Mouse (Mus musculus) layer of hippocampus, adult 2 months (tissue): ENCODE data around the gene Lenep. TPM values are rescaled to one million over a fixed set of nuclear protein-coding genes. Genes with fewer than 3 reads are reported as not detected.

Experiments
- DNase-seq, 2 experiments: peaks; one replicate each; pipeline ENCODE4 v3.0.0; 2022; ENCODE audit warnings: low spot score in 2 of 2
- H3K27ac ChIP-seq: fragments of 200-600 bp; 2 replicates; pipeline ENCODE4 v1.8.1; 2022
- H3K4me3 ChIP-seq: fragments of 200-600 bp; 2 replicates; pipeline ENCODE4 v1.8.1; 2022; ENCODE audit warnings: mild to moderate bottlenecking
- CTCF ChIP-seq: fragments of 200-600 bp; conservative IDR thresholded peaks from 2 replicates; pipeline ENCODE4 v1.8.1; 2022; ENCODE audit warnings: antibody characterized with exemption, mild to moderate bottlenecking, moderate library complexity
- total RNA-seq, 2 experiments: library from RNA; stranded (reverse); gene quantifications; 2 replicates each; pipeline ENCODE4 v1.2.3; 2021

The Lenep gene
- total RNA-seq, 2 experiments from 2014 or later: 5.8 to 7.1 TPM

- DNase-seq: no peak
- no peak overlapping the region for H3K27ac ChIP-seq
- H3K4me3 ChIP-seq: no peak overlapping the region
- TF ChIP-seq CTCF: no peak
Measured at GRCm38 (mm10) chr3:89373581-89374231, 28.9 kb downstream of the Lenep start.

- no peak overlapping the region for H3K27ac ChIP-seq
Measured at GRCm38 (mm10) chr3:89367338-89367737, 35.3 kb downstream of the Lenep start.

GRCm38 (mm10) chr3:89365486-89366414 lies 36.8 kb downstream of the Lenep start:
- no peak for DNase-seq
- H3K4me3 ChIP-seq: no peak overlapping the region
- H3K27ac ChIP-seq: no peak overlapping the region
- TF ChIP-seq CTCF: no peak

More at GRCm38 (mm10) chr3:89367338-89367737, 35.3 kb downstream of the Lenep start:
- DNase-seq: no peak
- no peak for TF ChIP-seq CTCF
- no peak overlapping the region for H3K4me3 ChIP-seq

DNA sequence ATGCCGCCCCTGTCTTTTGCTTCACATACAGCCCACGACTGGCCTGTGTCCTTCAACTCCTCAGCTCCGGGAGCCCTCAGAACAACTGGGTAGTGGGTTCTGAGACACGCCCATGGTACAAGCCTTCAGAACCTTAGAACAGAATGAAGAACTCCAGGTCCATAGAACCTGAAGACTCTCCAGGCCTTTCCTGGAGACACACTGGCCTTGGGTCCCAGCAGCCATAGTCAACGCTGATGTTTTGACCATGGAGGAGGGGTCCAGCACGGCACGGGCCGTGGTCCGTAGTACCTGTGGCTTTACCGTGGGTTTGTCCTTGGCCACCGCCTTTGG lies 37.5 kb downstream of the Lenep start, which contains the start of gene Dcst1:
Dcst1 (minus strand) TSS at position 101 of the 333 bp plus-strand sequence.
- no peak for DNase-seq
- no peak for TF ChIP-seq CTCF
- Histone ChIP-seq H3K27ac (no peak within 1 kb of the TSS), H3K4me3 (no peak within 1 kb of the TSS)

DNA sequence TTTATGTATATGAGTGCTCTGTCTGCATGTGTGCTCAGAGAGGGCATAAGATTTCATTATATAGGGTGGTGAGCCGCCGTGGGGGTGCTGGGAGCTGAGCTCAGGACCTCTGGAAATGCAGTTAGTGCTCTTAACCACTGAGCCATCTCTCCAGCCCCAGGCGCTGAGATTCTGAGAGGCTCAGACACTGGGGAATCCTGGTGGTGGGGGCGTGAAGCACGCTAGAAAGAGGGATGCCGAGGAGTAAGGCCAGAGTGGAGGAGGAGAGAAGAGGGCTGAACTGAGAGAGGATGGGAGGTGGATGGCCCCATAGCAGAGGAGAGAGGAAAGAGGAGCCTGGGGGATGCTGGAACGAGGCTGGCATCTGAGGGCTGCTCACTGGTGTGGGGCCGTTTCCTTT lies 38.0 kb downstream of the Lenep start:
- DNase-seq: no peak
- TF ChIP-seq CTCF: no peak
- no peak overlapping the region for H3K27ac ChIP-seq
- H3K4me3 ChIP-seq: no peak overlapping the region

GRCm38 (mm10) chr3:89361675-89362074 lies 40.9 kb downstream of the Lenep start, which contains the start of gene Dcst2:
Dcst2 (plus strand) TSS chr3:89361975.
- no peak within 1 kb of the TSS for H3K4me3 ChIP-seq
- no peak for TF ChIP-seq CTCF
- no peak for DNase-seq
- no peak within 1 kb of the TSS for H3K27ac ChIP-seq

- no peak overlapping the region for H3K27ac ChIP-seq
- H3K4me3 ChIP-seq: no peak overlapping the region
- TF ChIP-seq CTCF: no peak
- DNase-seq: no peak
Measured at GRCm38 (mm10) chr3:89360237-89360636, 42.4 kb downstream of the Lenep start.

- Histone ChIP-seq H3K4me3 (no peak overlapping the region), H3K27ac (no peak overlapping the region; the same call in 1 of the 2 replicates)
- DNase-seq: no peak
- TF ChIP-seq CTCF: no peak
Measured at GRCm38 (mm10) chr3:89359630-89360029, 43.0 kb downstream of the Lenep start.

DNA sequence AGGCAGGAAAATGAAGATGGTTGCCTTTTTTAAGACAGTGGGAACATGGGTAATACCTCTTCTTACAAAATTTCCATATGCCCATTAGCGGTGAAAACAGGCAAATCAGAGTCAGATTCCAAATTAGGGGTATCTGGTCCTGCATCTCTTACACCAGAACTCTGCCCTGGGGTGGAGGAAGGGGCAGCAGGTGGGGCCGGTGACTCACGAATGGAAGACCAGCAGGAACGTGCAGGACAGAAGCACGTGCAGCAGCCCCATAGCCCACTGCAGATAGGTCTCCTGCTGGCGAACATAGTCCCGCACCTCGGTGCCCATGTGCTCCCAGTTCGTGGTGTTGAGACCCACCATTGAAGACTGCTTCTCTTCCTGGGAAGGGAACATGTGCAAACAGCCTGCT lies 46.6 kb downstream of the Lenep start:
- Histone ChIP-seq H3K4me3 (no peak overlapping the region), H3K27ac (no peak overlapping the region)
- DNase-seq: no peak
- TF ChIP-seq CTCF: no peak

GRCm38 (mm10) chr3:89355512-89355902 lies 47.1 kb downstream of the Lenep start:
- no peak for TF ChIP-seq CTCF
- no peak for DNase-seq
- Histone ChIP-seq H3K27ac (no peak overlapping the region), H3K4me3 (no peak overlapping the region)

DNA sequence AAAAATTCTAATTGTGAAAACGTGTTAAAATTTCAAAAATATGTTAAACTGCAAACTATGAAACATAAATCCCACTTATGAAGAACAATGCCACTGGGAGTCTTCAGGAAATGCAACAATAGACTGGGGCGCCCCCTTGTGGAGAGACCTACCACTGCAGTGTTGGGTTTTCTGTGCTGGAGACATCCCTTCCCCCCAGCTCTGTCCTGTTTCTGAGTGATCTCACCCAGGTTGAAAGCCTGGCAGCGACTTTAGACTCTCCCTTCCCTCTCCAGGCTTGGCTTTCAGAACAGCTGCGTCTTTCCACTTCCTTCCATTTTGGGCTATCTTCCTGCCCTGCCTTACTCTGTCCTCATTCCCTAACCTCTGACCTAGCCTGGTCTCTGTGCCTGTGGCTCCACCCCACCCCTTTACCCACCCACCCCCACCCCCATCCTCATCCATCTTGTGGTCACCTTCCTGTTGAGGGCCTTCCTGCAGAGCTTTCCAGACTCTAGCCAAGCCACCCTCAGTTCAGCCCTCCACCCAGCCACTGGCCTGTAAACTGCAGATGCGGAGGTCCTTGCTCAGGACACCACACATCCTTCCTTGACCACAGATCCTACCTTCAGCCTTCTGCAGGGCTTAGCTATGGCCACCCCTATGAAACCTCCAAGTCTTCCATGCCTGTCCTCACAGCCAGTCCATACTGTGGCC lies 47.6 kb downstream of the Lenep start:
- peak; percentile 99 for TF ChIP-seq CTCF
- no peak overlapping the region for H3K4me3 ChIP-seq
- no peak overlapping the region for H3K27ac ChIP-seq

DNA sequence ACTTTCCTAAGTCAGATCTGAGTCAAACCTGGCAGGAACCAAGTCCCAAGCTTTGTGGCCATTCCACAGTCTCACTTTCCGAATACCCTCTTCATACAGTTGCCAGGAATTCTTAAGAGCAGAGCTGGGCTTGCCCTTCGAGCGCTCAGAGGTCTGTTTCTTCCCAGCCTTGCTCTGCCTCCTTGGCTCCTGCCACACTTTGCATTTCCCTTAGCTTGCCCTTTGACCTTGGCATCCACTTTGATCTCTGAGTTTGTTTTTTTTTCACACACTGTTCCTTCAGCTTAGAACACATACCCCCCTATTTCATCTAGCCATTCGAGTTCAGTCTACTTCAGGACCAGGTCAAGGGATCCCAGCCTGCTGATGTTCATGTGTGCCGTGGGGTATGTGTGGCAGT lies 51.3 kb downstream of the Lenep start:
- DNase-seq: no peak
- no peak for TF ChIP-seq CTCF
- Histone ChIP-seq H3K27ac (no peak overlapping the region), H3K4me3 (no peak overlapping the region)

More for the DNA sequence above, 47.6 kb downstream of the Lenep start:
- peak; percentile 86 to 93 for DNase-seq

Other genes starting within 250 kb of the Lenep start
- gene Hcn3, start 242.6 kb downstream of the Lenep start, total RNA-seq: 10 to 100 TPM; 10.2 to 13.3 TPM
- gene Clk2, start 238.0 kb downstream of the Lenep start, total RNA-seq: 10 to 100 TPM; 47.8 to 56.1 TPM
- gene Scamp3, start 225.3 kb downstream of the Lenep start, total RNA-seq: 10 to 100 TPM; 67.1 to 69.0 TPM
- 10 to 100 TPM; 61.6 to 61.7 TPM for gene Fam189b, start 219.7 kb downstream of the Lenep start, total RNA-seq
- gene Gba, start 199.9 kb downstream of the Lenep start, total RNA-seq: 10 to 100 TPM; 55.7 to 67.9 TPM
- gene Thbs3, start 187.6 kb downstream of the Lenep start, total RNA-seq: 10 to 100 TPM; 42.6 to 43.8 TPM
- 100 to 1,000 TPM; 100 to 102 TPM for gene Mtx1, start 175.7 kb downstream of the Lenep start, total RNA-seq
- gene Muc1, start 173.7 kb downstream of the Lenep start, total RNA-seq: 1 to 10 TPM in 1 of 2 experiments, under 1 TPM in 1; 0.31 to 1.3 TPM
- 10 to 100 TPM; 75.8 to 80.5 TPM for gene Krtcap2, start 156.8 kb downstream of the Lenep start, total RNA-seq
- gene Trim46, start 156.5 kb downstream of the Lenep start, total RNA-seq: 10 to 100 TPM; 89.1 to 92.8 TPM
- gene Dpm3, start 143.4 kb downstream of the Lenep start, total RNA-seq: 10 to 100 TPM; 51.2 to 61.0 TPM
- 10 to 100 TPM; 46.3 to 58.9 TPM for gene Slc50a1, start 132.2 kb downstream of the Lenep start, total RNA-seq
- 1 to 10 TPM; 7.6 to 7.9 TPM for gene Efna1, start 121.7 kb downstream of the Lenep start, total RNA-seq
- gene Efna3, start 79.8 kb downstream of the Lenep start, total RNA-seq: 10 to 100 TPM; 65.5 to 76.3 TPM
- gene Efna4, start 64.8 kb downstream of the Lenep start, total RNA-seq: under 1 TPM; 0.61 to 0.96 TPM
- 100 to 1,000 TPM; 122 to 127 TPM for gene Adam15, start 52.8 kb downstream of the Lenep start, total RNA-seq
- gene Dcst2, start 40.8 kb downstream of the Lenep start, total RNA-seq: under 1 TPM; 0.29 to 0.77 TPM
- gene Dcst1, start 37.5 kb downstream of the Lenep start, total RNA-seq: not detected
- gene Zbtb7b, start 8.0 kb downstream of the Lenep start, total RNA-seq: 10 to 100 TPM; 11.3 to 13.4 TPM
- 10 to 100 TPM; 37.2 to 39.8 TPM for gene Flad1, start 9.1 kb upstream of the Lenep start, total RNA-seq
- 1 to 10 TPM; 1.4 to 2.7 TPM for gene Cks1b, start 15.6 kb upstream of the Lenep start, total RNA-seq
- gene Shc1, start 15.7 kb upstream of the Lenep start, total RNA-seq: 10 to 100 TPM; 12.2 to 14.3 TPM
- gene Pygo2, start 27.4 kb upstream of the Lenep start, total RNA-seq: 10 to 100 TPM; 55.5 to 61.9 TPM
- 10 to 100 TPM; 38.9 to 41.8 TPM for gene Pbxip1, start 33.9 kb upstream of the Lenep start, total RNA-seq
- gene Pmvk, start 51.7 kb upstream of the Lenep start, total RNA-seq: 10 to 100 TPM; 30.1 to 30.3 TPM
- gene Kcnn3, start 117.4 kb upstream of the Lenep start, total RNA-seq: 10 to 100 TPM; 25.6 to 29.1 TPM